Comparison of ENCODE assay signal across 21 mouse cellular contexts in genomic region chr1:120498036-120498435, GRCm38 (mm10). TPM values are rescaled to one million over a fixed set of nuclear protein-coding genes. Genes with fewer than 3 reads are reported as not detected.
A peak's percentile ranks its signal among the peaks of the same experiment; 100 is the strongest.
DNase-seq lines count a peak whose midpoint lies in the region; ATAC-seq lines count a peak whose summit lies in the region.
"Had no signal": no experiment of that assay in that cellular context is flagged by ENCODE, and none has a peak within 500 bp of the region (broad histone marks: within the 10 kb centered on the region; RNA-seq: fewer than 3 reads in every experiment).

No protein-coding gene starts in this region.

- peak; percentile 47 for ATAC-seq in common myeloid progenitor, adult 5-6 weeks (replicated peaks; ENCODE audit: low read depth, poor library complexity, severe bottlenecking)
- ATAC-seq in megakaryocyte progenitor cell, adult 5-6 weeks (replicated peaks; ENCODE audit: poor library complexity): peak; percentile 94
- ATAC-seq: activated CD4-positive, CD25-positive, alpha-beta regulatory T cell, adult 4 months; CD4-positive, CD25-positive, alpha-beta regulatory T cell, adult 4 months; forebrain, embryonic 14.5 days; forebrain, embryonic 16.5 days; Patski had no signal

- peak; percentile 6 for DNase-seq in lung, postnatal 25 days (ENCODE audit: low spot score)
- DNase-seq in lung, postnatal 14 days: no peak
- DNase-seq in urinary bladder, postnatal 25 days (ENCODE audit: low spot score): no peak
- DNase-seq: adrenal gland, adult 8-10 months; adrenal gland, postnatal 14 days; adrenal gland, postnatal 36 days; B cell, adult 2 months; cerebellum, adult 11-12 months; cerebellum, adult 2 months; cerebellum, adult 9-10 months; cerebellum, postnatal 10 days; cerebellum, postnatal 25 days; embryo, embryonic 11 days had no signal

RNA-seq across cellular contexts. Expression of gene Marco, which starts 6.8 kb away (rescaled TPM):
- 0.87 TPM in 1 of 2 replicates, not detected in the other for total RNA-seq in common myeloid progenitor, adult 5-6 weeks (2017)
- total RNA-seq in megakaryocyte progenitor cell, adult 5-6 weeks (2015): not detected in 2 replicates
- total RNA-seq in megakaryocyte progenitor cell, adult 5-6 weeks (2017): not detected in 2 replicates
- total RNA-seq: adrenal gland, adult 18-20 months; adrenal gland, adult 8-10 months had no signal
